Mouse (Mus musculus): ENCODE data around the gene Magea6. TPM values are rescaled to one million over a fixed set of nuclear protein-coding genes. Genes with fewer than 3 reads are reported as not detected.
"Not testable (repeated sequence)": the region's sequence is repeated elsewhere in the genome, so short reads cannot be mapped to it uniquely, and the experiment has no call there.

The Magea6 gene
- polyA plus RNA-seq (2015; fragmentation: Nextera tagmentation; extraction: Ambion mirVana), result not detected in 2 replicates

GRCm38 (mm10) chrX:154935887-154936286, at the start of gene Magea6:
TSS of gene Magea6 (minus strand) at chrX:154935987.
- 43% methylated on average over 1 of the region's 1 CpGs for WGBS
- not testable (repeated sequence) for H3K9ac ChIP-seq (replicated peaks); ATAC-seq

DNA sequence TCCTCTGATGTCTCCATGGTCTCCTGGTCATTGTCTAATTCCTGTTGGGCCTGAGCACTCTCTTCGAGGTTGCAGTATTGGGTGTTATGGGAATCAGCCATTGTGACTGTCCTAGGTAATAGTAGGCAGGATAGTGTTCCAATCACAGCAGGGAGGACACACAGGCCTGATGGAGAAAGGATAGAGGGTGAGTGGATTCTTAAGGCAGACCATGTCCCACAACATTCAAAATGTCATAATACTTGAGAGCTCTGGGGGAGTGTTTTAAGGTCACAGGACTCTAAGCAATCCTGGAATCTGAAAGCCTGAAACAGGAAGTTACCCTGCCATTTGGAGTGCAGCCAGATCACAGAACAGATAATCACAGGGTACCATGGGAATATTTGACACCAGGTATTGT, 13.6 kb upstream of the Magea6 start, which contains the start of gene Magea3:
TSS of gene Magea3 (minus strand) at position 101 of the 400 bp plus-strand sequence.
- 46% methylated on average over 1 of the region's 1 CpGs for WGBS

More at GRCm38 (mm10) chrX:154935887-154936286, at the start of gene Magea6:
- not testable (repeated sequence) for H3K4me2 ChIP-seq (replicated peaks); H3K4me3 ChIP-seq (replicated peaks); H3K27me3 ChIP-seq; H3K36me3 ChIP-seq; H3K27ac ChIP-seq; H3K4me1 ChIP-seq (replicated peaks); H3K9me3 ChIP-seq

GRCm38 (mm10) chrX:154890167-154890566, 45.6 kb downstream of the Magea6 start, which contains the start of gene Cldn34b1:
TSS of gene Cldn34b1 (minus strand) at chrX:154890267.
- 89% methylated on average over 3 of the region's 3 CpGs for WGBS
- not testable (repeated sequence) for ATAC-seq

More for the DNA sequence above, 13.6 kb upstream of the Magea6 start, which contains the start of gene Magea3:
- H3K9ac ChIP-seq (replicated peaks); H3K27me3 ChIP-seq; H3K4me2 ChIP-seq (replicated peaks); ATAC-seq; H3K9me3 ChIP-seq; H3K27ac ChIP-seq; H3K36me3 ChIP-seq; H3K4me1 ChIP-seq (replicated peaks); H3K4me3 ChIP-seq (replicated peaks): not testable (repeated sequence)

More at GRCm38 (mm10) chrX:154890167-154890566, 45.6 kb downstream of the Magea6 start, which contains the start of gene Cldn34b1:
- H3K9me3 ChIP-seq; H3K36me3 ChIP-seq; H3K27me3 ChIP-seq; H3K4me3 ChIP-seq (replicated peaks); H3K9ac ChIP-seq (replicated peaks); H3K4me2 ChIP-seq (replicated peaks); H3K27ac ChIP-seq; H3K4me1 ChIP-seq (replicated peaks): not testable (repeated sequence)

Other genes starting within 250 kb of the Magea6 start
- not detected in 2 replicates for gene Cldn34b1, start 45.7 kb downstream of the Magea6 start, polyA plus RNA-seq (2015; fragmentation: Nextera tagmentation; extraction: Ambion mirVana)
- gene Magea3, start 13.5 kb upstream of the Magea6 start, polyA plus RNA-seq (2015; fragmentation: Nextera tagmentation; extraction: Ambion mirVana), result not detected in 2 replicates
- not detected in 2 replicates for gene Magea8, start 59.9 kb upstream of the Magea6 start, polyA plus RNA-seq (2015; fragmentation: Nextera tagmentation; extraction: Ambion mirVana)
- not detected in 2 replicates for gene Magea5, start 127.2 kb upstream of the Magea6 start, polyA plus RNA-seq (2015; fragmentation: Nextera tagmentation; extraction: Ambion mirVana)
- not detected in 2 replicates for gene Magea1, start 153.8 kb upstream of the Magea6 start, polyA plus RNA-seq (2015; fragmentation: Nextera tagmentation; extraction: Ambion mirVana)
- not detected in 2 replicates for gene Magea2, start 157.7 kb upstream of the Magea6 start, polyA plus RNA-seq (2015; fragmentation: Nextera tagmentation; extraction: Ambion mirVana)
- gene Cldn34b2, start 192.4 kb upstream of the Magea6 start, polyA plus RNA-seq (2015; fragmentation: Nextera tagmentation; extraction: Ambion mirVana), result not detected in 2 replicates